Mouse (Mus musculus) cerebellum, adult 2 months (tissue): Measurements from ENCODE around the gene Spats2.

ENCODE experiments used
- CTCF ChIP-seq: fragments of 200-500 bp; IDR thresholded peaks from 2 replicates; pipeline ENCODE4 v1.5.1; 2011; ENCODE audit warnings: low read depth, mild to moderate bottlenecking, control low read depth, low read length, moderate library complexity, borderline replicate concordance; ENCODE audit not compliant: insufficient read depth
- POLR2A ChIP-seq: fragments of 200-500 bp; IDR thresholded peaks from 2 replicates; pipeline ENCODE4 v1.6.1; 2011; ENCODE audit warnings: low read length, control low read depth, borderline replicate concordance; ENCODE audit not compliant: insufficient read depth

DNA sequence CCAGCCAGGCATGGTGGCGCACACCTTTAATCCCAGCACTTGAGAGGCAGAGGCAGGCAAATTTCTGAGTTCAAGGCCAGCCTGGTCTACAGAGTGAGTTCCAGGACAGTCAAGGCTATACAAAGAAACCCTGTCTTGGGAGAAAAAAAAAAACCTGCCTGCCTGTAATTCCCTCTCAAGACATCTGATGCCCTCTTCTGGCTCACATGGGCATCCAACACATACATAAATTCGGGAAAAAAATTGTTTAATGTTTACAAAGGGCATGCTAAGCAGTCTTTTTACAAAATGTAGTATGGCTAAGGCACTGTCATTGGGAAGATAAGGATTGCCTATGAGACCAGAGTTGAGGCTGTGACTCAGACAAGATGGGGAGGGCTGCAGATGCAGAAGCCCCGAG is 45.9 kb upstream of the Spats2 start:
- TF ChIP-seq POLR2A (no peak), CTCF (no peak)
